Mouse (Mus musculus) lung, adult 2 months (tissue): Measurements from ENCODE around the gene Rogdi. TPM values are rescaled to one million over a fixed set of nuclear protein-coding genes. Genes with fewer than 3 reads are reported as not detected.

Experiments
- DNase-seq: peaks from one replicate; pipeline ENCODE4 v3.0.0; 2022
- H3K4me1 ChIP-seq: fragments of 200-500 bp; 2 replicates; pipeline ENCODE4 v1.6.1; 2011; ENCODE audit warnings: low read length; ENCODE audit not compliant: control insufficient read depth, insufficient read depth
- H3K4me3 ChIP-seq: fragments of 200-500 bp; replicated peaks from 2 replicates; pipeline ENCODE3; 2011; ENCODE audit warnings: low read depth, mild to moderate bottlenecking, control low read depth, low read length; ENCODE audit errors: extremely low read depth
- CTCF ChIP-seq: fragments of 200-500 bp; IDR thresholded peaks from 2 replicates; pipeline ENCODE4 v1.5.1; 2011; ENCODE audit warnings: mild to moderate bottlenecking, low read length, control low read depth; ENCODE audit not compliant: insufficient read depth
- POLR2A ChIP-seq: fragments of 200-500 bp; IDR thresholded peaks from 2 replicates; pipeline ENCODE4 v1.6.1; 2011; ENCODE audit warnings: low read depth, mild to moderate bottlenecking, control low read depth, low read length, borderline replicate concordance; ENCODE audit errors: extremely low read depth
- WGBS: fragments of 180-500 bp; shearing (Covaris S2); methylation state at CpG from one replicate; pipeline ENCODE4 v1.1.7; 2018; 5-methylcytosine and 5-hydroxymethylcytosine counted together
- polyA plus RNA-seq: library from polyadenylated mRNA; depleted of rRNA; stranded (reverse); fragments of >200 nt; gene quantifications from 2 replicates; pipeline ENCODE4 v1.2.3, GENCODE M21; 2012; rRNA removed

Gene Rogdi
- polyA plus RNA-seq, 1 experiment, result 117 TPM

DNA sequence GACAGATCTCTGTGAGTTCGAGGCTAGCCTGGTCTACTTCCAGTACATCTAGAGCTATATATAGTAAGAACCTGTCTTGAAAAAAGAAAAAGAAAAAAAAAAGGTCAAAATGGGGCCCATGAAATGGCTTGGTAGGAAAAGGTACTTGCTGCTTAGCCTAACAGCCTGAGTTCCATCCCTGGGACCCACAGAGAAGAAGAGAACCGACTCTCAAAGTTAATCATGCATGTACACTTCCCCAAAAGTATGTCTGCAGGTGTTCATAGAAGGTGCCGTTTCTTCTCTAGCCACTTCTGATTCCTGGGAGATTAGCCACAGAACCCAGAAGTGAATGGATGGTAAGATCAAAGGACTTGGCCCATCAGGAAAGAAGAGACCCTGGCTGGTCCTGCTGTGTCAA lies 44.9 kb downstream of the Rogdi start:
- WGBS, result 77% methylated on average over 3 of the region's 3 CpGs
- H3K4me3 ChIP-seq, result no peak overlapping the region
- peaks cover 16% of the 10 kb centered on the region for H3K4me1 ChIP-seq
- TF ChIP-seq CTCF, result no peak
- no peak for TF ChIP-seq POLR2A
- no peak for DNase-seq

DNA sequence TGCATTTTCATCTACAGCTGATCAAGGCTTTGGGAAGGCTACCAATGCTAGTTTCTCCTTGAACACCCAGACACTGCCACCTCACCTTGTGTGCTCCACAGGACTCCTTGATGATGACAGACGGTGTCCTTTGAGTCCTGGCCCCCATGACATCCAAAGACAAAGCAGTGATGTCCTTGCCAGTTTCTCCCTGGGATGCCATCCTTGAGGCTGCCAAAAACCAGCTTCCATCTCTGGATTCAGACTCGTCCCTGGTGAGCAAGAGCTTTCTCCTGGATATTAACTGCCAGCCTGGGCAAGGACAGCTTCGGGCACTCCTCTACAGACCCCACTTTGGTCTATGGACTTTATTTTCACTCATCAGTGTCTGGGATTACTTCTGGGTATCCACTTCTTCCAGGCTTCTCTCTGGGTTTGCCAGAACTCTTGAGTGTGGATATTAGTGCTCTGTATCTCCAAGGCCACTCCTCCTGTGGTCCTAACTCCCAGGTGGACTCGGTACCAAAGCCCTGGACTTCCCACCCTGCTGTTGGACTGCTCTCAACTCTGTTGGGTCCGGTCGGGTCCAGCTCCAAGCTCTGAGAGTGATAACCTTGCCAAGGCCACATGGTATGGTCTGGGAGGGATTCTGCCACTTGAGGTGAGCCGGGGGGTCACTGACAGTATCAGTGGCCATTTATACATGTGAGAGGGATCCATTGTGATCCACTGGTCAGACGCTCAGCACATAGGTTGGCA lies 47.8 kb downstream of the Rogdi start:
- TF ChIP-seq POLR2A (no peak), CTCF (no peak)
- no peak overlapping the region for H3K4me3 ChIP-seq
- 88% methylated on average over 8 of the region's 8 CpGs for WGBS
- peaks cover 11% of the 10 kb centered on the region for H3K4me1 ChIP-seq
- DNase-seq, result no peak

DNA sequence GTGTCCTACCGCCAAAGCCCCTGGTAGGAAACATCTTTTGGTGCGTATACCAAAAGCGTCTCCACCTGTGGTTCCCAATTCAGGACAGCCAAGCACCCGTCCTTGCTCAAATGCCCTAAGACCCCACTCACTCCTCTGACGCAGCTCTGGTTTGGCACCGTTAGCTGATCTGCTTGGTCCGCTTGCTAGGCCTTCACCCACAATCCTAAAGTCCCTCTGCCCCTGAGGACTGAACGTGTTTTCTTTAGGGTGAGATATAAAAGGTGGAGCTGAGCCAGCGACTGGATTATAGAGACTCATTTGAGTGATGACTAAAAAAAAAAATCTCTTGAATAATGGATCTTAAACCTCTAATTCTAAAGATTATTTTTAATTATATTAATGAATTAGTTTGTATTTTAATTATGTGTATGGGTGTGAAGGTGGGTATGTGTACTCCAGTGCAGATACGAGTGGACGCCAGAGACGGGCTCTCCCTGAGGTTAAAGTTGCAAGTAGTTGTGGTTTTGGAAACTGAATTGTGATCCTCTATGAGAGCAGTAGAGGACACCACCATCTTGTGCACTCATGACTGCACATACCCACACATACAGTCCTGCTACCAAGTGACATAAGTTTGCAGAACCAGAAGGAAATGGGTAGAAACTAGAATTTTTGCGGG lies 48.5 kb downstream of the Rogdi start:
- DNase-seq, result no peak
- WGBS, result 14% methylated on average over 13 of the region's 13 CpGs
- Histone ChIP-seq H3K4me1 (peaks cover 11% of the 10 kb centered on the region), H3K4me3 (peak overlapping the region; percentile 90)
- TF ChIP-seq POLR2A (no peak), CTCF (no peak)

DNA sequence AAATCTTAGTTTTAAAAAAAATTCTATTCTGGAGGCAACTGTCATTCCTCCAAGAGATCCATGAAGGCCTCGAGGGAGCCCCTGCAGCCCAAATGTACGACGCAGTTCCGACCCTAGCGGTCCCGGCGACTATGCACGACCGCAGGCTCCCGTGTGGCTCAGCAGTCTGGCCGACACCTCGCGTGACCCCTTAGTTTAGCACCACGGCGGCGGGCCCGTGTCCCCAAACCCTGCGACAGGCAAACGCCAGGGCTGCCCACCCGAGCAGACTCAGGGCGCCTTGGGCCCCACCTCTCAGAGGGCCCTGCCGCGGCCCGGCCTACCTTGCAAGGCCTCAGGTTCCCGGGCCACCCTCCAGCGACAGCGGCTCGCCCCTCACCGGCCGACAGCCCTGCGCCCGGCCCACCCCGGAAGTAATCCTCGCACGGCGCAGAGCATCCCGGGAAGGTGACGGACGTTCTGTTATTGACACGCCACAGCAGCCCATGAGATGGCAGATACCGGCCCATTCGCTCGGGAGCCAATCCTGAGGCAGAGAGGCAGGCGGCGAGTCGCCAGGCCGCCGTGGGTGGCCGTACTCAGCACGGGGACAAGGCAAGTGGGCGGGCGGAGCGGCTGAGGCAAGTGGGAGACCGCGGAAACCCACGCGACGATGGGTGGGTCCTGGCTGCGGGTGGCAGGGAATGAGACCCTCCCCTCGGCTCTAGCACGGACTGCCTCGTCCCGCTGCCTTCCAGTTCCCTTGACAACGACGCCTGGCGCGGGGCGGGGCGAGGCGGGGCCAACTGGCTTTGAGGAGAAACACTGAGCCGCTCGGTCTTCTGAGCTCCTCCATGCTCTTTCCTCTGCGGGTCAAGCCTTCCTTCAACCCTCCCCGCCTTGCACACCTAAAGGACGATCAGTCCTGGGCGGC lies 49.3 kb downstream of the Rogdi start, which contains the start of gene Anks3:
TSS of gene Anks3 (minus strand) at position 409 of the 913 bp plus-strand sequence.
- H3K4me3 ChIP-seq, result peak within 1 kb of the TSS; percentile 90
- under 1% methylated on average over 76 of the region's 76 CpGs for WGBS
- H3K4me1 ChIP-seq, result peaks cover 9% of the 10 kb centered on the region
- no peak for TF ChIP-seq CTCF
- peak; percentile 67 for TF ChIP-seq POLR2A
- DNase-seq, result peak; percentile 94

DNA sequence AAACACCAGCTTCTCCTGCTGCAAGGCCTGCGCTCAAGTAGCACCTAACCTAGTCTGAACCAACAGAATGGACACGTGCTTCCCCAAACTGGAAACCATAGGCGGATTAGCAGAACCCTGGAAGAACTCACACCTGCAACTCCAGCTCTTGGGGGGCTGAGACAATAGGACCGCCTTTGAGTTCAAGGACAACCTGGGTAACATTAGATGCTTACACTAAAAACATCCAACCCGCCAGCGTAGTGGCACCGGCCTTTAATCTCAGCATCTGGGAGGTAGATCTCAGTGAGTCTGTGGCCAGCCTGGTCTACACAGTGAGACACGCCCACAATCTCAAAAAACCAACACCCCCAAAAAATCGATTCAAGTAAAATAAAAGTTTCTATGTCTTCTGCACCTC lies 50.0 kb downstream of the Rogdi start:
- Histone ChIP-seq H3K4me3 (peak overlapping the region; percentile 37), H3K4me1 (peaks cover 8% of the 10 kb centered on the region; the same call in 1 of the 2 replicates)
- no peak for DNase-seq
- TF ChIP-seq POLR2A (no peak), CTCF (no peak)
- 30% methylated on average over 9 of the region's 9 CpGs for WGBS

DNA sequence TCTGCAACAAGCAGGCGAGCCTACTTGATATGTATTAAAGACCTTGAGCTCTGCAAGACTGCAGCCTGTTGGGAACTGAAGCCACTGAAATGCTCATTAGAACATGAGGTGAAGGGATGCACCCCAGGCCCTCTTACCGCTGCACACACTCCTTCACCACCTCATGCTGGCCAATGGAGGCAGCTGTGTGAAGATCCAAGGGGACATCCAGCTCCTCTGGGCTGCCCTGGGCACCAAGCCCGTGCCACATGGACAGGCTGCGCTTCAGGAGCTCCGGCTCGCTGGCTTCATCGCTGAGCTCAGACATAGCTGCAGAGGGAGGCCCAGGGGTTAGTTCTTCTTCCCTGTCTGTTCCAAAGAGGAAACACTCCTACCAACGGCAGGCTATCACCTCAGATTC lies 53.1 kb downstream of the Rogdi start:
- DNase-seq, result no peak
- TF ChIP-seq CTCF (no peak), POLR2A (no peak)
- peaks cover 7% of the 10 kb centered on the region; the same call in 1 of the 2 replicates for H3K4me1 ChIP-seq
- H3K4me3 ChIP-seq, result no peak overlapping the region
- 82% methylated on average over 8 of the region's 8 CpGs for WGBS

Other genes starting within 250 kb of the Rogdi start
- gene Cdip1, start 223.3 kb downstream of the Rogdi start, polyA plus RNA-seq, result 76.7 and 93.0 TPM in 2 replicates
- 4.9 and 5.2 TPM in 2 replicates for gene 4930562C15Rik, start 178.1 kb downstream of the Rogdi start, polyA plus RNA-seq
- gene Ubald1, start 133.2 kb downstream of the Rogdi start, polyA plus RNA-seq, result 62.1 and 69.5 TPM in 2 replicates
- 124 and 140 TPM in 2 replicates for gene Mgrn1, start 127.3 kb downstream of the Rogdi start, polyA plus RNA-seq
- gene Nudt16l1, start 74.8 kb downstream of the Rogdi start, polyA plus RNA-seq, result 75.8 and 79.6 TPM in 2 replicates
- gene Anks3, start 49.3 kb downstream of the Rogdi start, polyA plus RNA-seq, result 55.9 and 58.6 TPM in 2 replicates
- gene Sept12, start 15.7 kb downstream of the Rogdi start, polyA plus RNA-seq, result not detected in 2 replicates
- 73.2 and 81.3 TPM in 2 replicates for gene Smim22, start 6.3 kb downstream of the Rogdi start, polyA plus RNA-seq
- gene Glyr1, start 36.3 kb upstream of the Rogdi start, polyA plus RNA-seq, result 46.8 and 60.1 TPM in 2 replicates
- 33.5 and 46.2 TPM in 2 replicates for gene Ubn1, start 36.5 kb upstream of the Rogdi start, polyA plus RNA-seq
- gene Ppl, start 118.9 kb upstream of the Rogdi start, polyA plus RNA-seq, result 16.8 and 34.2 TPM in 2 replicates
- 1.3 and 2.9 TPM in 2 replicates for gene Sec14l5, start 133.6 kb upstream of the Rogdi start, polyA plus RNA-seq
- gene Nagpa, start 190.5 kb upstream of the Rogdi start, polyA plus RNA-seq, result 48.6 and 59.7 TPM in 2 replicates
- gene AU021092, start 208.7 kb upstream of the Rogdi start, polyA plus RNA-seq, result 122 and 139 TPM in 2 replicates
- 64.6 and 74.1 TPM in 2 replicates for gene Alg1, start 220.1 kb upstream of the Rogdi start, polyA plus RNA-seq
- gene Eef2kmt, start 242.4 kb upstream of the Rogdi start, polyA plus RNA-seq, result 46.1 and 60.1 TPM in 2 replicates